Mouse (Mus musculus) erythroblast, embryonic 14.5 days (primary cell): Measurements from ENCODE around the gene Efhd1. TPM values are rescaled to one million over a fixed set of nuclear protein-coding genes. Genes with fewer than 3 reads are reported as not detected.

Source experiments
- H3K27me3 ChIP-seq: 2 replicates; pipeline ENCODE4 v1.6.1; 2012; ENCODE audit warnings: inconsistent platforms; ENCODE audit not compliant: control insufficient read depth
- H3K36me3 ChIP-seq: 2 replicates; pipeline ENCODE4 v1.6.1; 2012; ENCODE audit warnings: mild to moderate bottlenecking, inconsistent platforms; ENCODE audit not compliant: control insufficient read depth
- H3K4me1 ChIP-seq: 2 replicates; pipeline ENCODE4 v1.6.1; 2012; ENCODE audit warnings: inconsistent platforms; ENCODE audit not compliant: control insufficient read depth
- H3K4me3 ChIP-seq: replicated peaks from 2 replicates; pipeline ENCODE3; 2012; ENCODE audit warnings: moderate library complexity, mild to moderate bottlenecking, inconsistent platforms
- H3K9me3 ChIP-seq: 2 replicates; pipeline ENCODE4 v1.6.1; 2012; ENCODE audit warnings: low read length, inconsistent platforms, mixed read lengths; ENCODE audit not compliant: control insufficient read depth
- GATA1 ChIP-seq: IDR thresholded peaks from 2 replicates; pipeline ENCODE4 v1.6.1; 2012; ENCODE audit warnings: low read length, inconsistent platforms, mixed read lengths
- TAL1 ChIP-seq: IDR thresholded peaks from 3 replicates; pipeline ENCODE4 v1.6.1; 2012; ENCODE audit warnings: low read length, inconsistent platforms, mixed read lengths
- polyA plus RNA-seq: library from polyadenylated mRNA; stranded (reverse); fragments of >175 nt; gene quantifications from 2 replicates; pipeline ENCODE4 v1.2.3, GENCODE M21; 2012

The Efhd1 gene
- polyA plus RNA-seq, 1 experiment, result not detected

GRCm38 (mm10) chr1:87331774-87332173 is 67.6 kb downstream of the Efhd1 start:
- H3K27me3 ChIP-seq, result no peaks in the 10 kb centered on the region
- peaks cover 29% of the 10 kb centered on the region for H3K4me1 ChIP-seq
- H3K9me3 ChIP-seq, result no peaks in the 10 kb centered on the region
- peaks cover 54% of the 10 kb centered on the region for H3K36me3 ChIP-seq
- no peak overlapping the region for H3K4me3 ChIP-seq
- TF ChIP-seq TAL1, result no peak
- TF ChIP-seq GATA1, result no peak

GRCm38 (mm10) chr1:87350576-87350975 is 86.4 kb downstream of the Efhd1 start:
- Histone ChIP-seq H3K9me3 (no peaks in the 10 kb centered on the region), H3K4me3 (no peak overlapping the region), H3K27me3 (no peaks in the 10 kb centered on the region), H3K4me1 (no peaks in the 10 kb centered on the region; the same call in none of the 2 replicates), H3K36me3 (peaks cover 40% of the 10 kb centered on the region)
- TF ChIP-seq TAL1, result no peak
- no peak for TF ChIP-seq GATA1

GRCm38 (mm10) chr1:87360276-87360675 is 96.1 kb downstream of the Efhd1 start:
- no peaks in the 10 kb centered on the region for H3K4me1 ChIP-seq
- no peaks in the 10 kb centered on the region for H3K9me3 ChIP-seq
- no peak overlapping the region for H3K4me3 ChIP-seq
- H3K36me3 ChIP-seq, result peaks cover 29% of the 10 kb centered on the region
- no peaks in the 10 kb centered on the region for H3K27me3 ChIP-seq
- TF ChIP-seq GATA1 (no peak), TAL1 (no peak)

Other genes with a start within 250 kb of the Efhd1 start
- not detected in 2 replicates for gene Alppl2, start 174.4 kb upstream of the Efhd1 start, polyA plus RNA-seq
- gene Alpi, start 162.8 kb upstream of the Efhd1 start, polyA plus RNA-seq, result not detected in 2 replicates
- gene Akp3, start 139.4 kb upstream of the Efhd1 start, polyA plus RNA-seq, result not detected in 2 replicates
- not detected in 2 replicates for gene Ecel1, start 107.8 kb upstream of the Efhd1 start, polyA plus RNA-seq
- not detected in 2 replicates for gene Prss56, start 81.0 kb upstream of the Efhd1 start, polyA plus RNA-seq
- gene Chrnd, start 73.8 kb upstream of the Efhd1 start, polyA plus RNA-seq, result not detected in 2 replicates
- 0.04 TPM in 1 of 2 replicates, not detected in the other for gene Chrng, start 59.7 kb upstream of the Efhd1 start, polyA plus RNA-seq
- gene Eif4e2, start 50.4 kb upstream of the Efhd1 start, polyA plus RNA-seq, result 2.5 and 2.6 TPM in 2 replicates
- gene Gigyf2, start 62.6 kb downstream of the Efhd1 start, polyA plus RNA-seq, result 1.3 and 1.5 TPM in 2 replicates
- gene Kcnj13, start 130.4 kb downstream of the Efhd1 start, polyA plus RNA-seq, result not detected in 2 replicates
- gene Snorc, start 205.9 kb downstream of the Efhd1 start, polyA plus RNA-seq, result not detected in 2 replicates
- not detected in 2 replicates for gene Neu2, start 245.5 kb downstream of the Efhd1 start, polyA plus RNA-seq